Mouse (Mus musculus) heart, embryonic 10.5 days (tissue): ENCODE data around the gene Thnsl1. TPM values are rescaled to one million over a fixed set of nuclear protein-coding genes. Genes with fewer than 3 reads are reported as not detected.
"Not testable (repeated sequence)": the region's sequence is repeated elsewhere in the genome, so short reads cannot be mapped to it uniquely, and the experiment has no call there.

ENCODE experiments used
- DNase-seq: peaks from one replicate; pipeline ENCODE4 v3.0.0-alpha.2; 2017; ENCODE audit warnings: low spot score
- H3K27ac ChIP-seq: fragments of 300-500 bp; sonication (generic); 2 replicates; pipeline ENCODE4 v1.5.1; 2016; ENCODE audit warnings: mild to moderate bottlenecking
- H3K27me3 ChIP-seq: fragments of 300-500 bp; sonication (generic); 2 replicates; pipeline ENCODE4 v1.6.1; 2016; ENCODE audit warnings: mild to moderate bottlenecking; ENCODE audit not compliant: poor library complexity, insufficient read depth, severe bottlenecking
- H3K36me3 ChIP-seq: fragments of 300-500 bp; sonication (generic); 2 replicates; pipeline ENCODE4 v1.6.1; 2016; ENCODE audit warnings: mild to moderate bottlenecking, moderate library complexity
- H3K4me1 ChIP-seq: fragments of 300-500 bp; sonication (generic); 2 replicates; pipeline ENCODE4 v1.6.1; 2016; ENCODE audit warnings: mild to moderate bottlenecking
- H3K4me3 ChIP-seq: fragments of 300-500 bp; sonication (generic); 2 replicates; pipeline ENCODE4 v1.5.1; 2016; ENCODE audit warnings: mild to moderate bottlenecking, moderate library complexity
- H3K9me3 ChIP-seq: fragments of 300-500 bp; sonication (generic); 2 replicates; pipeline ENCODE4 v1.6.1; 2016; ENCODE audit warnings: mild to moderate bottlenecking, moderate library complexity
- WGBS: fragments of 180-500 bp; shearing (Covaris S2); methylation state at CpG from one replicate; pipeline ENCODE4 v1.1.7; 2016; 5-methylcytosine and 5-hydroxymethylcytosine counted together
- polyA plus RNA-seq: library from polyadenylated mRNA; unstranded; fragments of >200 nt; fragmentation: Nextera tagmentation; extraction: Ambion mirVana; gene quantifications from 2 replicates; pipeline ENCODE4 v1.2.1, GENCODE M21; 2016

Gene Thnsl1
- polyA plus RNA-seq, 1 experiment from 2014 or later = 9.1 TPM

- H3K4me3 ChIP-seq = peak overlapping the region; percentile 68
- 48% methylated on average over 6 of the region's 6 CpGs for WGBS
- H3K36me3 ChIP-seq = no peaks in the 10 kb centered on the region
- no peaks in the 10 kb centered on the region for H3K9me3 ChIP-seq
- H3K27me3 ChIP-seq = no peaks in the 10 kb centered on the region
- peak overlapping the region; percentile 91 for H3K27ac ChIP-seq
- DNase-seq = no peak
- no peaks in the 10 kb centered on the region for H3K4me1 ChIP-seq
These were observed 754 bp downstream of the Thnsl1 start for GRCm38 (mm10) chr2:21206278-21206677.

GRCm38 (mm10) chr2:21211361-21211760 lies 5.8 kb downstream of the Thnsl1 start:
- no peak for DNase-seq
- H3K27me3 ChIP-seq = no peaks in the 10 kb centered on the region
- 66% methylated on average over 6 of the region's 6 CpGs for WGBS
- H3K4me3 ChIP-seq = no peak overlapping the region
- H3K4me1 ChIP-seq = no peaks in the 10 kb centered on the region
- no peak overlapping the region for H3K27ac ChIP-seq
- H3K9me3 ChIP-seq = no peaks in the 10 kb centered on the region
- H3K36me3 ChIP-seq = peaks cover 7% of the 10 kb centered on the region

- H3K27me3 ChIP-seq = no peaks in the 10 kb centered on the region
- no peaks in the 10 kb centered on the region for H3K9me3 ChIP-seq
These were observed 8.8 kb downstream of the Thnsl1 start for GRCm38 (mm10) chr2:21214322-21214721.

GRCm38 (mm10) chr2:21215284-21215683 lies 9.8 kb downstream of the Thnsl1 start:
- Histone ChIP-seq H3K27ac (no peak overlapping the region), H3K36me3 (peaks cover 7% of the 10 kb centered on the region), H3K27me3 (no peaks in the 10 kb centered on the region), H3K4me3 (no peak overlapping the region), H3K9me3 (no peaks in the 10 kb centered on the region), H3K4me1 (no peaks in the 10 kb centered on the region)
- no peak for DNase-seq
- WGBS = 93% methylated on average over 2 of the region's 2 CpGs

More at GRCm38 (mm10) chr2:21214322-21214721, 8.8 kb downstream of the Thnsl1 start:
- Histone ChIP-seq H3K4me1 (no peaks in the 10 kb centered on the region), H3K4me3 (no peak overlapping the region), H3K27ac (no peak overlapping the region), H3K36me3 (peaks cover 7% of the 10 kb centered on the region)
- no peak for DNase-seq

- DNase-seq = no peak
- Histone ChIP-seq H3K4me3 (no peak overlapping the region), H3K27me3 (no peaks in the 10 kb centered on the region), H3K9me3 (no peaks in the 10 kb centered on the region), H3K27ac (no peak overlapping the region), H3K4me1 (no peaks in the 10 kb centered on the region), H3K36me3 (no peaks in the 10 kb centered on the region)
- WGBS = 86% methylated on average over 9 of the region's 9 CpGs
These were observed 17.2 kb downstream of the Thnsl1 start for GRCm38 (mm10) chr2:21222453-21223384.

GRCm38 (mm10) chr2:21230276-21230675 lies 24.8 kb downstream of the Thnsl1 start:
- DNase-seq = no peak
- Histone ChIP-seq H3K27me3 (no peaks in the 10 kb centered on the region), H3K36me3 (no peaks in the 10 kb centered on the region), H3K4me3 (no peak overlapping the region), H3K9me3 (no peaks in the 10 kb centered on the region), H3K27ac (no peak overlapping the region), H3K4me1 (peaks cover 5% of the 10 kb centered on the region; the same call in 1 of the 2 replicates)
- 62% methylated on average over 2 of the region's 2 CpGs for WGBS

GRCm38 (mm10) chr2:21231147-21231546 lies 25.6 kb downstream of the Thnsl1 start:
- Histone ChIP-seq H3K9me3 (no peaks in the 10 kb centered on the region), H3K27me3 (no peaks in the 10 kb centered on the region), H3K36me3 (no peaks in the 10 kb centered on the region), H3K4me3 (no peak overlapping the region), H3K4me1 (peaks cover 5% of the 10 kb centered on the region; the same call in 1 of the 2 replicates), H3K27ac (no peak overlapping the region)
- no peak for DNase-seq
- WGBS = 53% methylated on average over 3 of the region's 3 CpGs

- Histone ChIP-seq H3K4me1 (peaks cover 14% of the 10 kb centered on the region; the same call in 1 of the 2 replicates), H3K4me3 (no peak overlapping the region), H3K27me3 (no peaks in the 10 kb centered on the region), H3K27ac (no peak overlapping the region), H3K9me3 (no peaks in the 10 kb centered on the region), H3K36me3 (no peaks in the 10 kb centered on the region)
- 71% methylated on average over 9 of the region's 9 CpGs for WGBS
- peak; percentile 85 for DNase-seq
These were observed 29.5 kb downstream of the Thnsl1 start for GRCm38 (mm10) chr2:21234871-21235648.

- no peak for DNase-seq
- H3K27me3 ChIP-seq = no peaks in the 10 kb centered on the region
- H3K36me3 ChIP-seq = no peaks in the 10 kb centered on the region
- H3K4me3 ChIP-seq = no peak overlapping the region
- H3K27ac ChIP-seq = no peak overlapping the region
- WGBS = 86% methylated on average over 4 of the region's 4 CpGs
- no peaks in the 10 kb centered on the region for H3K9me3 ChIP-seq
- peaks cover 9% of the 10 kb centered on the region; the same call in 1 of the 2 replicates for H3K4me1 ChIP-seq
These were observed 30.4 kb downstream of the Thnsl1 start for GRCm38 (mm10) chr2:21235844-21236386.

- DNase-seq = no peak
- WGBS = 43% methylated on average over 5 of the region's 5 CpGs
- H3K27ac ChIP-seq = no peak overlapping the region
- no peaks in the 10 kb centered on the region for H3K27me3 ChIP-seq
- H3K4me1 ChIP-seq = peaks cover 9% of the 10 kb centered on the region; the same call in 1 of the 2 replicates
- H3K4me3 ChIP-seq = no peak overlapping the region
- H3K36me3 ChIP-seq = no peaks in the 10 kb centered on the region
- no peaks in the 10 kb centered on the region for H3K9me3 ChIP-seq
These were observed 31.3 kb downstream of the Thnsl1 start for GRCm38 (mm10) chr2:21236846-21237245.

- not testable (repeated sequence) for H3K9me3 ChIP-seq, H3K36me3 ChIP-seq, H3K27ac ChIP-seq, H3K4me1 ChIP-seq, H3K4me3 ChIP-seq, DNase-seq, H3K27me3 ChIP-seq
- WGBS = 3% methylated on average over 4 of the region's 6 CpGs
These were observed 38.6 kb downstream of the Thnsl1 start for GRCm38 (mm10) chr2:21244104-21244503.

GRCm38 (mm10) chr2:21244986-21245385 lies 39.5 kb downstream of the Thnsl1 start:
- H3K4me3 ChIP-seq = no peak overlapping the region
- H3K9me3 ChIP-seq = no peaks in the 10 kb centered on the region
- no peaks in the 10 kb centered on the region for H3K36me3 ChIP-seq
- DNase-seq = no peak
- H3K27me3 ChIP-seq = no peaks in the 10 kb centered on the region
- peaks cover 7% of the 10 kb centered on the region for H3K4me1 ChIP-seq
- no peak overlapping the region for H3K27ac ChIP-seq
- WGBS = 34% methylated on average over 4 of the region's 4 CpGs
